Mouse (Mus musculus) CH12.LX (cell line): ENCODE data around the gene Maip1.

Experiments
- BHLHE40 ChIP-seq: IDR thresholded peaks from 2 replicates; pipeline ENCODE4 v1.6.1; 2011; ENCODE audit warnings: mild to moderate bottlenecking, low read depth, low read length, improper control_type of control experiment
- CTCF ChIP-seq, 2 experiments: IDR thresholded peaks in 1 of 2; conservative IDR thresholded peaks in 1 of 2; 2 replicates each; pipeline ENCODE4 v1.5.1; 2011 to 2012; ENCODE audit warnings: low read depth in 2 of 2, low read length in 2 of 2, improper control_type of control experiment in 1 of 2, inconsistent platforms in 1 of 2, mild to moderate bottlenecking in 1 of 2, moderate library complexity in 1 of 2
- E2F4 ChIP-seq: IDR thresholded peaks from 2 replicates; pipeline ENCODE4 v1.6.1; 2011; ENCODE audit warnings: low read depth, low read length, improper control_type of control experiment; ENCODE audit not compliant: insufficient replicate concordance
- EP300 ChIP-seq: IDR thresholded peaks from 2 replicates; pipeline ENCODE4 v1.6.1; 2011; ENCODE audit warnings: low read length, improper control_type of control experiment
- HCFC1 ChIP-seq: IDR thresholded peaks from 2 replicates; pipeline ENCODE4 v1.6.1; 2012; ENCODE audit warnings: low read depth, mild to moderate bottlenecking, inconsistent platforms, low read length, improper control_type of control experiment
- IRF4 ChIP-seq: IDR thresholded peaks from 2 replicates; pipeline ENCODE4 v1.6.1; 2014; ENCODE audit warnings: low read depth, mild to moderate bottlenecking, inconsistent platforms, low read length, improper control_type of control experiment
- JUN ChIP-seq: IDR thresholded peaks from 2 replicates; pipeline ENCODE4 v1.6.1; 2011; ENCODE audit warnings: low read depth, mild to moderate bottlenecking, low read length, improper control_type of control experiment, moderate library complexity; ENCODE audit not compliant: insufficient read depth
- MXI1 ChIP-seq: IDR thresholded peaks from 2 replicates; pipeline ENCODE4 v1.6.1; 2011; ENCODE audit warnings: mild to moderate bottlenecking, low read depth, low read length, improper control_type of control experiment
- POLR2A ChIP-seq: IDR thresholded peaks from 2 replicates; pipeline ENCODE4 v1.6.1; 2011; ENCODE audit warnings: low read depth, mild to moderate bottlenecking, improper control_type of control experiment, low read length
- RAD21 ChIP-seq: IDR thresholded peaks from 2 replicates; pipeline ENCODE4 v1.6.1; 2011; ENCODE audit warnings: low read depth, mild to moderate bottlenecking, low read length, improper control_type of control experiment, moderate library complexity
- UBTF ChIP-seq: IDR thresholded peaks from 2 replicates; pipeline ENCODE4 v1.6.1; 2012; ENCODE audit warnings: low read depth, mild to moderate bottlenecking, inconsistent platforms, low read length, improper control_type of control experiment, moderate library complexity
- USF2 ChIP-seq: conservative IDR thresholded peaks from 2 replicates; pipeline ENCODE4 v1.6.1; 2011; ENCODE audit warnings: low read depth, low read length, improper control_type of control experiment
- ZC3H11A ChIP-seq: IDR thresholded peaks from 2 replicates; pipeline ENCODE4 v1.6.1; 2012; ENCODE audit warnings: low read depth, mild to moderate bottlenecking, inconsistent platforms, low read length, improper control_type of control experiment

DNA sequence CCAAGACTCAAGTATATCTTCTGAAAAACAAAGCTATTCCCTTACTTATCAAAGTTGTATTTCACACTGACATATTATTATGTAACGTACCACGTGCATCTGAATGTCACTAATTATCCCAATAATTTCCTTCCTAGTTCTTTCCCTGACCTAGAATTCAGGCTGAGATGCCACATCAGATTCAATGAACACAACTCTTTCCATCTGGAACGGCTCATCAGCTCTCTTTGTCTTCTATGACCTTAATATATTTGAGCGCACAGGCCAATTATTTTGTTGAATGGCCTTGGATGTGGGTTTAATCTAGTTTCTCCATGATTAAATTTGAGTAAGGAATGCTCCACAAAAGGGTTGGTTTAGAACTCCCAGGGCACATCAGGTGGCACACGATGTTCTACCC is 4.0 kb upstream of the Maip1 start:
- TF ChIP-seq RAD21 (no peak), MXI1 (no peak), BHLHE40 (no peak), CTCF (conservative IDR thresholded peaks at IDR 0.05 in 1 of 2, IDR thresholded peaks at IDR 0.05 in 1 of 2; ENCODE audit: low read depth in 2 of 2, low read length in 2 of 2) (no peak), UBTF (no peak), E2F4 (no peak), IRF4 (no peak), USF2 (no peak), POLR2A (no peak), ZC3H11A (no peak), EP300 (no peak), JUN (no peak), HCFC1 (no peak)
